Mouse (Mus musculus) telencephalon, adult 2 months (tissue): ENCODE results near the gene Fndc11.

Source experiments
- DNase-seq: peaks from one replicate; pipeline ENCODE4 v3.0.0-alpha.2; 2011; ENCODE audit warnings: low read depth, low spot score

Fndc11 gene

DNA sequence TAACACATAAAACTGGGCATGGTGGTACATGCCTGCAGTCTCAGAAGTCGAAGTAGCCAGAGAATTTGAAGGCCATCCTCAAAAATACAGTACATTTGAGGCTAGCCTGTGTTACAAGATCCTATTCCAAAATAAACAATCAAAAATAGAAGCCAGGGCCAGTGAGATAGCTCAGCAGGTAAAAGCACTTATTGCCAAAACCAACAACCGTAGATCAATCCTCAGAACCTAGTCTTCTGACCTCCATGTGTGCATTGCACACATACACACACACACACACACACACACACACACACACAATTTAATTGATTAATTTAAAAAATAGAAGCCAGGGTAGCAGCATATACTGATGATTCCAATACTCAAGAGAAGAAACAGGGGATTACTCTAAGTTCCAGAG, 47.0 kb downstream of the Fndc11 start:
- no peak for DNase-seq

GRCm38 (mm10) chr2:181272092-181272491, 52.3 kb downstream of the Fndc11 start:
- DNase-seq, result no peak
